Mouse (Mus musculus): Measurements from ENCODE around the gene H1f0.
"Not testable (repeated sequence)": the region's sequence is repeated elsewhere in the genome, so short reads cannot be mapped to it uniquely, and the experiment has no call there.

H1f0 gene

DNA sequence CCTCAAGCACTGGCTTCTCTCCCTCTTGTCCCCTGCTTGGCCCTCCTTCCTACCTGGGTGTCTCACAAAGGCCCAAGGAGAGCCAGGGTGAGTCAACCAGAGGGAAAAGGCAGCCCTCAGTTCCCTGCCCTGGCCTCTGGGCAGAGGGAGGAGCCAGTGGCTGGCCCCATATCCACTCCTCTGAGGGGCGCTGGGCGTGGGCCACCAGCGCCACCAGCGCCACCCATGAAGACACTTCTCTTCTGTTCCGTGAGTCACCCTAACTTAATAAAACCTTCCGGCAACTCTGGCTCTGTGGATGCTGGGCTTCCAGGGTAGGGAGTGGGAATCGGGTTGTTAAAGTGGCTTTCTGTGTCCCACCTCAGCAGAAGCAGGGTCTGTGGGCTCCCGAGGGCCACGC is 22.7 kb upstream of the H1f0 start:
- no peak for DNase-seq (ENCODE audit: low read depth, low spot score)

DNA sequence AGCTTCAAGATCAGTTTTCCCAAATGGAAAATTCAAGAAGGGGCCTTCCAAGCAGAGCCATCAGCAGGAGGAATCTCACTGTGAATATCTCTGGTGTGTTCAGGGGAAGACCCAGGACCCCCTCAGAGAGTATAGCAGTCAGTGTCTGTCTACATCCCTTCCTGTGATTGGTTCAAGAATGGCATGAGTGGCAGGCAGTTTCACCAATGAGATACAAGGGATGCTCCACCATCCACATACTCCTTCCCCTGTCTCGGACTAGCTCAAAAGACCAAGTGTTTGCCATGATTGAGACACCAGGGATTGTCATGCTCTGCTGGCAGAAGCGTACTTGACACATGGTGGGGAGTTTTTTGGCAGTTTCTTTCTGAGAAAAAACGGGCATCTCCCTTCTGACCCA is 21.6 kb upstream of the H1f0 start:
- no peak for DNase-seq (ENCODE audit: low read depth, low spot score)

DNA sequence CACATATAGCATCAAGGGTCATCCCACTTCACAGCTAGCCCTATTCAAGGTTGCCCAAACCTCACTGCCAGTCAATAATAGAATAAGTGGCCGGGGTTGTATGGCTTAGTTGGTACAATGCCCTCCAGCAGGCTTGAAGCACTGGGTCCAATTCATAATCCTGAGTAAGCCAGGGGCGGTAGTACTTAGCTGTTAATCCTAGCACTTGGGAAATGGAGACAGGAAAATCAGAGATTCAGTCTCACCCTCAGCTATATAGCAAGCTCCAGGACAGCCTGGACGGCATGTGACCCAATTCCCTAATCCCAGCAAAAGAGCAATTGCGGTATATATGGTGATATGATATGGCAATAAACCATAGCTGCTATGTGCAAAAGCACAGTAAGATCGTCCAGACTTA is 21.2 kb upstream of the H1f0 start:
- no peak for DNase-seq (ENCODE audit: low read depth, low spot score)

DNA sequence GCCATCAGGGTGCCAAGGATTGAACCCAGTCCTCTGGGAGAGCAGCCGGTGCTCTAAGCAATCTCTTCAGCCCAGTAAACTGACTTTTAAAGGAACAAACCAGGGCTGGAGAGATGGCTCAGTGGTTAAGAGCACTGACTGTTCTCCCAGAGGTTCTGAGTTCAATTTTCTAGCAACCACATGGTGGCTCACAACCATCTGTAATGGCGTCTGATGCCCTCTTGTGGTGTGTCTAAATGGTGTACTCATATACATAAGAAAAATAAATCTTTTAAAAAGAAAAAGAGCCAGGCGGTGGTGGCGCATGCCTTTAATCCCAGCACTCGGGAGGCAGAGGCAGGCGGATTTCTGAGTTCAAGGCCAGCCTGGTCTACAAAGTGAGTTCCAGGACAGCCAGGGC is 20.4 kb upstream of the H1f0 start:
- DNase-seq (ENCODE audit: low read depth, low spot score): not testable (repeated sequence)

DNA sequence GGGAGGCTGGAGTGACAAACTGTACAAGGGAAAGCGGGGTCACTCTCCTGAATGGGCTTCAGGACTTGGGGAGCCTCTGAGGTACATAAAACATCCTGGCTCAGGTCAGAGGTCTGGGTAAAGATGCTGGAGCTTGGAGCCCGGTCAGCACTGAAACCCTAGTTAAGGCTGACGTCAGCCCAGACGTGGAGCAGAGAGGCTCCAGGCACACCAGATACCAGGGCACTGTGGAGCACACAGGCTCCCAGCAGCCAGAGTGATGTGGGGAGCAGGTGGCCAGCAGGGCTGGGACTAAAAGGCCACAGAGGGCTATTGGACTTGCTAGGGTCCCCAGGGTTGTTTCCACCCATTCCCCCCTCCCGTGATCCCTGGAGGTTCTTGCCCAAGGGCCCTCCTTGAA is 18.5 kb upstream of the H1f0 start:
- DNase-seq (ENCODE audit: low read depth, low spot score): no peak

DNA sequence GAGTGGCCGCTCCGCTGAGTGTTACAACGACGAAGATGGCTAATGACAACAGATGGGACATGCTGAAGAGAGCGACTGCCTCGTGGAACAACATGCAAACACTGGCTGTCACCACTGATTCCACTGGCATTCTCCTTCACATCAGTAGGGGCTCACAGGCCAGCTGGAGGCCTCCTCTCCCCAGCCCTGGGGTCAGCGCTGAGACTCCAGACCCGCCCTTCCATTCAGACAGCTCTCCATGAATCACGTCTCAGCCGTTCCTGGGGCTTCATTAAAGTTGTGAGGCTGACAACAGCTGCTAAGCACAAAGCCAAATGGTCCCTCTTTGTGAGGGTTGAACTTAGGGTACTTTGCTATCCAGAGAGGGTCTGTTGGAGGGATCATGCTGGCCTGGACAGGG is 16.7 kb upstream of the H1f0 start:
- DNase-seq (ENCODE audit: low read depth, low spot score): no peak

DNA sequence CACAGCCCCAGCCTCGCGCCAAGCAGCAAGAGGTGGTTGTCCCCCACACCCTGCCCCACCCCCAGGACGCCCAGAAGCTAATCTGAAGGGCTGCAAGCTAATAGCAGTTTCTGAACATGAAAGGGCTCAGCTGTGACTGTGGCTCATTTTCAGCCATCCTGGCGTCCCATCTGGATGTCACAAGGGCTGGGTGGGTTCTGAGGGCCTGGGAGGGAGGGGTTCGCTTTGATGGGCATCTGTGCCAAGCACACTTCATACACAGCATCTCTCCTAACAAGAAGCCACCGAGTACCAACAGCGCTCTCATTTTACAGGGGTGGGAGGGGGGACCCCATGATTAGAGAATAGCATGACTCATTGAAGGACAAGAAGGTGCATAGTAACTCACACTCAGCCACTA is 14.9 kb upstream of the H1f0 start:
- no peak for DNase-seq (ENCODE audit: low read depth, low spot score)

DNA sequence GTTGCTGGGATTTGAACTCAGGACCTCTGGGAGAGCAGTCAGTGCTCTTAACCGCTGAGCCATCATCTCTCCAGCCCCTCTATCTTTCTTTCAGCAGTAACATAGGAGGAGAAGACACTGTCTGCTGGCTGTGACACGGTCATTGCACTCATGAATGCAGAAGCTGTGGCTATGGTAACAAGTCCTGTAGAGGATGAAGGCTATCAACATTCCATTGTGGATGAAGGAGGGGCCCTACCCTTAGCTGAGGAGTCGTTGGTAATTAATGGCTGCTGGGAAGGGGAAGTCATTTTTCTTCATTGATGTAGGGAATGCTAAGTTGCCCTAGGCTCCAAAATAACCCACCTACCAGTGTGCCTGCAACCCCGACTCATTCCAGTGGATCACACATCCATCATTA is 10.1 kb upstream of the H1f0 start:
- DNase-seq (ENCODE audit: low read depth, low spot score): no peak

DNA sequence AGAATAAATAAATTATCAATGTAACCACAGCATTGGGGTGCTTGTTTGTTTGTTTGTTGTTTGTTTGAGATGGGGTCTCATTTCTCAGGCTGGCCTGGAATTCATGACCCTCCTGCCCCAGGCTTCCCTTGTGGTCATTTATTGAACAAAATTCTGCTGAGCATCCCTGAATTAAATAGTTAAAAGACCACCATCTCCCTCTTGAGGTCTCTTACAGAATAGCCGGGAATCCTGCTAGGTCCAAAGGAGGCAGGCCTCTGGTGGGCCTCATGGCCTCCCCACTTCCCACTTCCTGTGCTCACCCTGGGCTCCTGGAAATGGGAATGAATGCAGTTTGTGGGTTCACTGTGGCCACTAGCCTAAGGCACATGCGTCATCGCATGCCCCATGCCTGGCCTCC is 9.4 kb upstream of the H1f0 start:
- DNase-seq (ENCODE audit: low read depth, low spot score): no peak

DNA sequence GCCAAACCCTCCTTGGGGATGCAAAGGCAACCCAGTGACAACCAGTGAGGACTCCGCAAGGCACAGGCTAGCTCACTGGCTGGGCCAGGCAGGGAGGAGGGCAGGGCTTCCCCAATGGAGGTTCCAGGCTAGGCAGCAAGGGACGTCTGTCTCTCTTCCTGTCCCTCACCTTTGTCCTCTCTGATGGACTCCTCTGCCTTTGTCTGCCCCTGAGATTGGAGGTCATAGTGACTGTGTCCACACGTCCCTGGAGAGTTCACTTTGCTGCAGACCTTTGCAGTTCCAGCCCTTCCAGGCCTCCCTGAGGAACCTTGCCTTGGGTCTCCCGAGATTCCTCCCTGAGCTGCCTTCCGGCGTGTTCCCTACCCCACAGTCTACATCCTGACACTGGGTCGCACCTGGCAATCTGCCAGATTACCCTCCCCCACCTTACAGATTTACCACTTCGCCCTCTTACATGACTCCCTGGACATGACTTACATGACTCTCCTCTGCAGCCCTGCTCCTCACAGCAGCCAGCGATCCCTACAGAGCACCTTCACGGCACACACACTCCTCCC is 5.5 kb upstream of the H1f0 start:
- DNase-seq (ENCODE audit: low read depth, low spot score): no peak

DNA sequence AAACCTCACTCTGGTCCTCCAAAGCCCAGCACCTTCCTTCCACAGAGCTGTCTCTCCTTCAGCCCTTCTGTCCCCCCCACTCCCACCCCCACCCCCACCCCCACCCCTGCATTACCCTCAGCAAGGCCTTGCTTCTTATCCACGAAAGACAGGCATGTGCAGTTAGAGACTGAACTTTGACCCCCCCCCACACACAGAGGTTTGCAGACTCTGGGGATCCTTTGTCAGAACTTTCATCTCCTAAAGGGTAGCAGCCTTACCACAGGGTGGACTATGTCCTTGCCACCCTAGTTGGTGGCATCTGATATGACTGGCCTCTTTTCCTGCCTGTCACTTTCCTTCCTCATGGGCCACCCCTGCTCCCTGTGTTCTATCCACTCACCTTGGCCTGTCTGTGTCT is 4.9 kb upstream of the H1f0 start:
- no peak for DNase-seq (ENCODE audit: low read depth, low spot score)

DNA sequence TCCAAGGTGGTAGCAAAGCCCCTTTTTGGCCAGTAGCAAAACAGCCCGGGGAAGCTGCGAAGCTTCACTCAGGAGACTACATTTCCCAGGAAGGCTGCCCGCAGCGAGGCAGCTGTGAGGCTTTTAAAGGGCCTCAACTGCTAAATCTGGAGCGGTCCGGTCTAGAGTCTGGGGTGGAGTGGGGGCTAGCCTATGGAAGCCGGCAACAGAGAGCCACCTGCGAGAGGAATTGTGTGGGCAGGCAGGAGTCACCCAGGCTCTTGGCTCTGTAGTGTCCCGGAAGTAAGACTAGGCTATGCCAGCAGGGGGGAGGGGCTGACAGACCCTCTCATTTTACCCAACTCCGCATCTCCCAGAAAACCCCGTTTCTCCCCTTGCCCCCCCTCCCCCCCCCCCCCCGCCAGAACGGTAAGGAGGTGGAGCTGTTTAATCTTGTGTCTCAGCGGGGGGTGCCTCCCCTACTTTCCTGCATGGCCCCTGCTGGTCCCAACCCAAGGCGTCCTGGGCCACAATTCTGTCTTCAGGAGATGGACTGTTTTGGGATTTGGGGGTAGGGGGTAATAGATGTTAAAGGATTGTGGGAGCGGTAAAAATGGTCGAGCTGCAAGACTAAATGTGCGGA is 2.5 kb upstream of the H1f0 start:
- no peak for DNase-seq (ENCODE audit: low read depth, low spot score)

DNA sequence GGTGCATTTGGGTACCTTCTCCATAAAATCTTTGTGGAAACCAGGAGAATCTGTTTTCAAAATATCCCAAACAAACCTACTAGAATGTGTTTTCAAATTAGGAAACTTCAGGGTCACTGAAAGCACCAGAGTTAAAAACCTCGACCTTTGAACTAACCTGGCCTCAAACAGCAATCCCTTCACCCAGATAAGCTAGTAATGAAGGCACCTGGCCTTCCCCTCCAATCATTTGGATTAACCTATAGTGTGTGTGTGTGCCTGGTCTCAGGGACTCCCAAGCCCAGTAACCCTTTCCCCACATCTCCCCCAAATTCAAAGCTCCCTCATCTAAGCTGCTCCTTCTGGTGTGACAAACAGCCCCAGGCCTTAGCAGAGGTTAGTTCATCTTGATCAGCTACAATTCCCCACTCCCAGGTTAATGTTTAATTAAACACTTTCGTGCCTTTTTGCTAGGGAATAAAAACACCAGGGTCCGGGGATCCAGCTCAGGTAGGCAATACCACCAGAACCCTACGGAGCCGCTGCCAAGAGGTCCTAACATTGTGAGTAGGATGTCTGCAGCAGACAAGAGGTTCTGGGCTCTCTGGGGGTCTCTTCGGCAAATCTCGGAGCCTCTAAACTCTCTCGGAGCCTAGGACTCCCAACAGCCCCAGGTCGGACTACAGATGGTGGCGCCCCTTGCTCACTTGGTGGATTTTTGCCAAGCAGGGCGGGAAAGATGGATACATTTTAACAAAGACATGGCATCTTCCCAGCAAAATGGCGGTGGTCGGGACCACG is 1.5 kb upstream of the H1f0 start:
- no peak for DNase-seq (ENCODE audit: low read depth, low spot score)

DNA sequence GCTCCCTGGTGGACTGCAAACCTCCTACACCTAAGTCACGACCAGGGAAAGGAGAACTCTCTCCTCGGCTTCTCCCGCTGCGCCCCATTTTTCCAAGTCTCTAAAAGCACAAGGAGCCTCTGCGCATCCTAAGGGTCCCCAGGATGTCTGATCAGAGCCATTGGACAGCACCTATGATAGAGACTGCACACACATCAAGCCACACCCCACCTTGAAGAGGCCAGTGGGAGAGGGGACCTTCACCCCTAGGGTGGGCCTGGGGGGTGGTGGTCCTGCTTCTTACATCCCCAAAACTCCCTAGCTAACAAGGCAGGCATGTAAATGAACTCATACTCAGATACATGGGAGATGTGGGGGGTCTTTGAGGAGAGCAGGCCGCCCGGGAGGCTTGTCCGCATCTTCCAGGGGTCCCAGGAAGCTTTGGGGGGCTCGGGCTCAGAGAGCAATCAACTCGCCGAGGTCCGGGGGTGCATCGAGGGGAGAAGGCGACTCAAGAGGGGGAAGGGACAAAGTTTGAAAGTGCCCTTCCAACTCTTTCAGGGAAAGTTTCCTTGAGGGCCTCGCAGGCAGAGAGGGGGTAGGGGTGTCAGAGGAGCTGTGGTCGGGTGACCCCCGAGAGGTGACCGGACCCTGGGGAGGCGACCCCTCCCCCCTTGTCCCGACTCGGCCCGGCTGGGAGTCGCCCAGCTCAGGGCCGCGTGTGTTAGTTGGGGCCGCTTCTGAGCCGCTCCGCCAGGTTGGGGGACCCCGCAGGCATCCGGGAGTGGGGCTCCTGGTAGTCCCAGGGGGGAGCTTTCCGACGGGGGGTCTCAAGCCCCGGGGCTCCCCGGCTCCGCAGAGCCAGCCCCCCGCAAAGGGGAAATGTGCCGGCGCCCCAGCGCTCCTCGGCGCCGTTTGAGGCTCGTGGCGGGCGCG is 702 bp upstream of the H1f0 start:
- DNase-seq (ENCODE audit: low read depth, low spot score): no peak

DNA sequence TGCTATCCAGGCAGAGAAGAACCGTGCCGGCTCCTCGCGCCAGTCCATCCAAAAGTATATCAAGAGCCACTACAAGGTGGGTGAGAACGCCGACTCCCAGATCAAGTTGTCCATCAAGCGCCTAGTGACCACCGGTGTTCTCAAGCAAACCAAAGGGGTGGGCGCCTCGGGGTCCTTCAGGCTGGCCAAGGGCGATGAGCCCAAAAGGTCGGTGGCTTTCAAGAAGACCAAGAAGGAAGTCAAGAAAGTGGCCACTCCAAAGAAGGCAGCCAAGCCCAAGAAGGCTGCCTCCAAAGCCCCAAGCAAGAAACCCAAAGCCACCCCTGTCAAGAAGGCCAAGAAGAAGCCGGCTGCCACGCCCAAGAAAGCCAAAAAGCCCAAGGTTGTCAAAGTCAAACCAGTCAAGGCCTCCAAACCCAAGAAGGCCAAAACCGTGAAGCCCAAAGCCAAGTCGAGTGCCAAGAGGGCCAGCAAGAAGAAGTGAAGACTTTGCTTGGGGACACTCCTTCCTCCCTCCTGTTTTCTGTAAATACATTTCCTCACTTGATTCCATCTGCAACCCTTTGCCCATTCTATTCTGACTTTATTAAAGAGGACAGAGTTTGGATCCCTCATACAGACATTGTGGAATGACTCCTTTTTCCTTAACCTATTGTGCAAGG is 704 bp downstream of the H1f0 start:
- no peak for DNase-seq (ENCODE audit: low read depth, low spot score)

DNA sequence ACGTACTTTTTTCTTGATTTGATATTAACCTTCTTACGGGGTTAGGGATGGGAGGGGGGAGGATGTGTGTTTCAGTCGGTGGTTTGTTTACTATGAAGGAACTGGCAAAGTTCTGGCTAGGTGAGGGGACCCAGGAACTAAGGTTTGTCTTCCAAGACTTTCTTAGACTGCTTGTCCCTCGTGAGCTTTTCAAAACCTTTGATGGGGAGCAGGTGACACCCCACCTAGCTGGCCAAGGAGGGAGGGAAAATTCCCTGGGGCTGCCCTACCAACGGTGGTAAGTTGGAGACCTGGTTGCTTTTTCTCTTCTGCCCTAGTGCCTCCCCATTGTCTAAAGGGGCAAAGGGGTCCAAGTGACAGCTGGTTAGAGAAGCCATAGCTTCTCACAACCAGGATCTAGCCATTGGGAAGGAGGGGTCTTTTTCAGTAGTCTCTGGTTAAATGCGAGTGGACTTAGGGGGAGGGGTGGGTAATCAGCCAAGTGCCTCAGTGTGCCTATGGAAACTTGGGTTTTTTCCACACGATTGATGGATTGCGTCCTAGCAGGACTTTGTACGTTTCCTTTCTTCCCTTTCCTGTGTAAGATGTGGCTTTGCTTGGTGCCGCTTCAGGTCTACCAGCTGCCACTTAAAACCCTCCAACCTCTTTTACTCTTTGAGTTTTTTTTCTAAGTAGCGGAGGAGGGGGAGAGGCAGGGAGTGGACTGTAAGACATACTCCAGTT is 1.4 kb downstream of the H1f0 start:
- DNase-seq (ENCODE audit: low read depth, low spot score): no peak

DNA sequence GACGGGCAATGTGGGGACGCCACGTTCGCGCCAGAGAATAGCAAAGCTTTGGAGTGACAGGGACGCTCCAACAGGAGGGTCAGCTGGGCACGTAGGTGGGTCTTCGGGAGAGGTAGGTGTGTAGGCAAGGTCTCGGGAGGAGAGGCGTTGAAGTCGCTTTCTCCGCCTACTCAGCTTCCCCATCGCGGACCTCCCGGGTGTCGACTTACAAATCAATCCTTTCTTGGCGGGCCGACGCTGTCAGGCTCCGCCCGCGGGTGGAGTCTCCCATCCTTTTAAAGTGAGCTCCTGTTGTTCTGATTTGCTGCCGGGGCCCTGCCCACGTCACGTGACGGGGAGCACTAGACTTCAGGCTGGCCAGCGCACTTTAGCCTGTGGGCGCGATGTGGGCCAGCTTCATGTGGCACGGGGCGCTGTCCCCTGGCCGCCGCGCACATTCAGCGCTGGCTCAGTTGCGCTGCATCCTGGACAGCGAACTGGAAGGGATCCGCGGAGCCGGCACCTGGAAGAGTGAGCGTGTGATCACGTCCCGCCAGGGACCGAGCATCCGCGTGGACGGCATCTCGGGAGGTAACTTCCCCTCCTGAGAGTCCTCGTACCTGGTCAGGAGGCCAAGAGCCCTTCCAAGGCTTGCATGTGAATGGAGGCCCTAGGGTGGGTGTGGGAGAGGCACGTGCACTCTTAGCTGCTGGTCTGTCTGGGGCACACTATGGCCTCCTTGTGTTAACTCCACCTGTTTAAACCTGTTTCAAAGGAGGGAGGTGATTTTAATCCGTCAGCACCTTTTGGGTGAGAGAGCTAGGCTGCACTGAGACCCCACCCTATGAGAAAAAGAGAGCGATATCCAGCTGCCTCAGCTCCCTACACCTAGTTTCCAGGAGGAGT is 2.5 kb downstream of the H1f0 start:
- DNase-seq (ENCODE audit: low read depth, low spot score): peak; percentile 90

DNA sequence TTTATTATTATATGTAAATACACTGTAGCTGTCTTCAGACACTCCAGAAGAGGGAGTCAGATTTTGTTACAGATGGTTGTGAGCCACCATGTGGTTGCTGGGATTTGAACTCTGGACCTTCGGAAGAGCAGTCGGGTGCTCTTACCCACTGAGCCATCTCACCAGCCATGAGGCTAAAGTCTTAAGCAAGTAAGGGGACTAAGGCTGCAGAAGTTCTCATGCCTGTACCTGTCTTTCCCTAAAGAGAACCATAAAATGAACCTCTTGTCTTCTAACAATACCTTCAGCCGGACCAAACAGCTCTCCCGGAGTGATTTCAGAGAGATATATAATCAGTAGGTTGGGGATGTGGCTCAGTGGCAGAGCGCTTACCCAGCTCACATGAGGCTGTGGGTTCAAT is 3.7 kb downstream of the H1f0 start:
- not testable (repeated sequence) for DNase-seq (ENCODE audit: low read depth, low spot score)

DNA sequence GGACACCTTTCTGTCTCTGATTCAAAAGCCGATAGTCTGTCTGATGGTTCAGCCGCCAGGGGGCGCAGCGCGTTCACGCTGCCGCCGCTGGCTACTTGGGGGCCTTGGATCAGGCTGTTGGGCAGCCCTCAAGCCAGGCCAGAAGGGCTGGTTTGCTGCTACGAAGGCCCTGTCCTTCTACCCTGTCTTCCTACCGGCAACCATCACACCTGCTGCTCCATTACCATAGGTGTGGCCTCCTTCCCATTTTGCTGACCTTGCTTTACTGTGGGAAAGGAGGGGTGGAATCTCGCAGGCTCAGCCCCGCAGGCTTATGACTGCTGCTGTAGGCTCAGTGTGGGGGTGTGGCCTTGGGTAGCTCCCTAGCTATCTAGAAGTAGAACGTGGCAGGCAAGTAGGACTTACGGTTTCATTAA is 9.7 kb downstream of the H1f0 start:
- no peak for DNase-seq (ENCODE audit: low read depth, low spot score)

DNA sequence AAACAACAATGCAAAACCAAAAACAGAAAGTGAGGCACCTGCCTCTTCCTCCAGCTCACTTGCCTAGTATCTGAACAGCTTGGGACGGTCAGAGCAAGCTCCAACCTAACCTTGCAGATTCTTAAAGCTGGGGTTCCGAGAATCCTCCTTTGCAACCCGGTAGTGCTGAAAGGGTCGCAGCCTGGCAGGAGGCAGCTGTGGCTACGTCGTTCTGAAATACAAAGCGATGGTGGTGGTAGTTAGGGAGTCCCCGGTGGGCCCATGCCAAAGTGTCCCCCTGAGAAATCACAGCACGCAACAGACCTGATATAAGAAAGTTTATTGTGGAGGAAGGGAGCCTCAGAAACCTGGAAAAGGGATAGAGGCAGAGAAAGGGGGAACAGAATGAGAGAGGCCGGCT is 10.1 kb downstream of the H1f0 start:
- no peak for DNase-seq (ENCODE audit: low read depth, low spot score)

All from telencephalon, adult 2 months (tissue).